Mouse (Mus musculus) Muller cell, postnatal 12 days (primary cell): ENCODE results near the gene Lix1l.
A peak's percentile ranks its signal among the peaks of the same experiment; 100 is the strongest.

Source experiments
- DNase-seq: peaks from one replicate; pipeline ENCODE4 v3.0.0-alpha.2; 2015; ENCODE audit errors: inconsistent ontology term

The Lix1l gene

GRCm38 (mm10) chr3:96600639-96601250 is at the start of gene Lix1l:
TSS of gene Lix1l (plus strand) at chr3:96601149.
- DNase-seq: peak; percentile 99

- no peak for DNase-seq
Measured at GRCm38 (mm10) chr3:96551203-96551602, 49.7 kb upstream of the Lix1l start.

GRCm38 (mm10) chr3:96551890-96552289 is 49.1 kb upstream of the Lix1l start:
- no peak for DNase-seq

- no peak for DNase-seq
Measured at GRCm38 (mm10) chr3:96553601-96554000, 47.3 kb upstream of the Lix1l start.

GRCm38 (mm10) chr3:96554251-96554650 is 46.7 kb upstream of the Lix1l start:
- DNase-seq: no peak

GRCm38 (mm10) chr3:96555041-96555596 is 45.8 kb upstream of the Lix1l start:
- peak; percentile 65 for DNase-seq

GRCm38 (mm10) chr3:96555999-96556614 is 44.8 kb upstream of the Lix1l start:
- DNase-seq: no peak

GRCm38 (mm10) chr3:96556651-96557635 is 44.0 kb upstream of the Lix1l start:
- DNase-seq: no peak

- peak; percentile 99 for DNase-seq
Measured at GRCm38 (mm10) chr3:96557694-96558093, 43.3 kb upstream of the Lix1l start, which contains the start of gene Txnip. TSS of gene Txnip (plus strand) at chr3:96557957.

- DNase-seq: no peak
Measured at GRCm38 (mm10) chr3:96558159-96558558, 42.8 kb upstream of the Lix1l start.

GRCm38 (mm10) chr3:96558668-96559196 is 42.2 kb upstream of the Lix1l start:
- DNase-seq: no peak

GRCm38 (mm10) chr3:96559398-96559910 is 41.5 kb upstream of the Lix1l start:
- no peak for DNase-seq

- DNase-seq: no peak
Measured at GRCm38 (mm10) chr3:96559911-96560850, 40.8 kb upstream of the Lix1l start.

- no peak for DNase-seq
Measured at GRCm38 (mm10) chr3:96560881-96561668, 39.9 kb upstream of the Lix1l start.

GRCm38 (mm10) chr3:96561946-96562681 is 38.8 kb upstream of the Lix1l start:
- no peak for DNase-seq

- no peak for DNase-seq
Measured at GRCm38 (mm10) chr3:96563267-96563666, 37.7 kb upstream of the Lix1l start.

GRCm38 (mm10) chr3:96563911-96564632 is 36.9 kb upstream of the Lix1l start:
- DNase-seq: no peak

GRCm38 (mm10) chr3:96564633-96565032 is 36.3 kb upstream of the Lix1l start:
- no peak for DNase-seq
